Mouse (Mus musculus) C2C12 (cell line): ENCODE measurements around the gene Robo1.

Experiments
- CEBPB ChIP-seq: IDR thresholded peaks from one replicate; pipeline ENCODE4 v1.6.1; 2011; ENCODE audit warnings: low read depth, mild to moderate bottlenecking, control low read depth, moderate library complexity
- CTCF ChIP-seq: IDR thresholded peaks from one replicate; pipeline ENCODE4 v1.5.1; 2011; ENCODE audit not compliant: control insufficient read depth, insufficient read depth, insufficient read length

- TF ChIP-seq CTCF (no peak), CEBPB (no peak)
Measured at GRCm38 (mm10) chr16:72786636-72787035, 478.5 kb downstream of the Robo1 start.
